Mouse (Mus musculus) stomach, postnatal 0 days (tissue): ENCODE measurements around the gene Skiv2l. TPM values are rescaled to one million over a fixed set of nuclear protein-coding genes. Genes with fewer than 3 reads are reported as not detected.
"Not testable (repeated sequence)": the region's sequence is repeated elsewhere in the genome, so short reads cannot be mapped to it uniquely, and the experiment has no call there.

Experiments
- ATAC-seq: fragments of 200-750 bp; cut with Nextera tagmentation; 2 replicates; pipeline ENCODE4 v1.8.0; 2017; ENCODE audit not compliant: low FRiP score, low TSS enrichment
- DNase-seq: peaks from one replicate; pipeline ENCODE4 v3.0.0-alpha.2; 2016; ENCODE audit warnings: low spot score
- H3K27ac ChIP-seq: fragments of 300-500 bp; sonication (generic); replicated peaks from 2 replicates; pipeline ENCODE4 v1.5.1; 2014; ENCODE audit warnings: mild to moderate bottlenecking, control low read depth
- H3K27me3 ChIP-seq: fragments of 300-500 bp; sonication (generic); 2 replicates; pipeline ENCODE4 v1.6.1; 2014; ENCODE audit warnings: low read length; ENCODE audit not compliant: control insufficient read depth, insufficient read depth
- H3K36me3 ChIP-seq: fragments of 300-500 bp; sonication (generic); 2 replicates; pipeline ENCODE4 v1.6.1; 2014; ENCODE audit warnings: low read length, mixed read lengths; ENCODE audit not compliant: control insufficient read depth, insufficient read depth
- H3K4me1 ChIP-seq: fragments of 300-500 bp; sonication (generic); replicated peaks from 2 replicates; pipeline ENCODE4 v1.6.1; 2014; ENCODE audit warnings: antibody characterized with exemption; ENCODE audit not compliant: control insufficient read depth, insufficient read depth
- H3K4me2 ChIP-seq: fragments of 300-500 bp; sonication (generic); replicated peaks from 2 replicates; pipeline ENCODE4 v1.6.1; 2014; ENCODE audit warnings: low read depth, mild to moderate bottlenecking, control low read depth, moderate library complexity
- H3K4me3 ChIP-seq: fragments of 300-500 bp; sonication (generic); 2 replicates; pipeline ENCODE4 v1.5.1; 2014; ENCODE audit warnings: low read depth, low read length, control low read depth
- H3K9ac ChIP-seq: fragments of 300-500 bp; sonication (generic); 2 replicates; pipeline ENCODE4 v1.6.1; 2014; ENCODE audit warnings: mild to moderate bottlenecking, low read length, control low read depth, mixed read lengths
- H3K9me3 ChIP-seq: fragments of 300-500 bp; sonication (generic); 2 replicates; pipeline ENCODE4 v1.6.1; 2016; ENCODE audit warnings: low read length; ENCODE audit not compliant: control insufficient read depth
- CTCF ChIP-seq: IDR thresholded peaks from 2 replicates; pipeline ENCODE4 v1.5.1; 2016; ENCODE audit warnings: antibody characterized with exemption, low read depth, mild to moderate bottlenecking, moderate library complexity
- EP300 ChIP-seq: optimal IDR thresholded peaks from 2 replicates; pipeline ENCODE3; 2016; ENCODE audit warnings: antibody characterized with exemption
- WGBS: fragments of 180-500 bp; shearing (Covaris S2); extraction: QIAGEN DNeasy Blood & Tissue Kit; methylation state at CpG from one replicate; pipeline ENCODE4 v1.1.7; 2014; 5-methylcytosine and 5-hydroxymethylcytosine counted together
- polyA plus RNA-seq: library from polyadenylated mRNA; unstranded; fragments of >200 nt; fragmentation: Nextera tagmentation; extraction: Ambion mirVana; gene quantifications from 2 replicates; pipeline ENCODE4 v1.2.1, GENCODE M21; 2015

The Skiv2l gene
- polyA plus RNA-seq, 1 experiment from 2014 or later = 22.5 TPM

DNA sequence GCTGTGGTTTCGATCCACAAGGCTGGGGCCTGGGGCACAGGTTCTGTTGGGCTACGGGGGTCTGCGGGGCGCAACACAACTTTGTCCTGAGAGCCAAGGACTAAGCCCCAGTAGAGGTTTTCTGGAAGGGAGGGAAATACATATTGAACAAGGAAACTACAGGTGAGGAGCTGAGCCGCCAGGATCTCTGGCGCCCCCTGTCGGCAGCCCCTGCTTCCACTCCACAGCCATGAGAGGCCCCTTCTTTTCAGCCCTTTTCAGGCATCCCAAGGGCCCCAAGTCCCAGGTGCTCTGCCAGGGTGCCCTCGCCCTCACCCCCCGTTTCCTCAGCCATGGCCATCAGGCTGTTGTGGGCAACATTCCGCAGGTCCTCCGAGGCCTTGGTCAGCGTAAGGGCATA, 36.3 kb downstream of the Skiv2l start:
- not testable (repeated sequence) for H3K27ac ChIP-seq, H3K4me2 ChIP-seq, H3K4me1 ChIP-seq, H3K9me3 ChIP-seq, H3K36me3 ChIP-seq, H3K4me3 ChIP-seq, H3K27me3 ChIP-seq, H3K9ac ChIP-seq, ATAC-seq
- DNase-seq = peak; percentile 29
- 54% methylated on average over 10 of the region's 12 CpGs for WGBS
- TF ChIP-seq CTCF = peak; percentile 74

DNA sequence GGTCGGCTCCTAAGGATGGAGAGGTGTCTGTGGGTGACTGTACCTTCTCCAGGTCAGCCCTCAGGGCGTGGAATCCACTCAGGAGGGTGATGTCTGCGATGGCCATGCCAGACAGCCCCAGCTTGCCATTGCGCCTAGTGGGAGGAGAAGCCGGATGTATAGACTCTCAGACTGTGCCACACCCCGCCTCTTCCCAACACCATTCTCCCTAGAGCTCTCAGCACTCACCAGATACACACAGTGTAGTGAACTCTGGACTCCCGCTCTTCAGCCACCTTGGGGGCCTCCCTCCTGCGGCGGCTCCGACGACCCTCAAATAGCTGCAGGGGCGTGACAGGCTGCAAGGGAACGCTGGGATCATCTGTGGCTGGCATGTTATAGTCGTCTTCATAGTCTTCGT, 38.7 kb downstream of the Skiv2l start:
- WGBS = 70% methylated on average over 15 of the region's 15 CpGs
- TF ChIP-seq EP300 (no peak), CTCF (no peak)
- Histone ChIP-seq H3K27me3 (no peaks in the 10 kb centered on the region), H3K9ac (no peak overlapping the region), H3K4me3 (no peak overlapping the region), H3K4me1 (no peaks in the 10 kb centered on the region), H3K27ac (no peak overlapping the region), H3K9me3 (no peaks in the 10 kb centered on the region), H3K4me2 (no peak overlapping the region), H3K36me3 (no peaks in the 10 kb centered on the region)
- no peak for ATAC-seq
- no peak for DNase-seq

DNA sequence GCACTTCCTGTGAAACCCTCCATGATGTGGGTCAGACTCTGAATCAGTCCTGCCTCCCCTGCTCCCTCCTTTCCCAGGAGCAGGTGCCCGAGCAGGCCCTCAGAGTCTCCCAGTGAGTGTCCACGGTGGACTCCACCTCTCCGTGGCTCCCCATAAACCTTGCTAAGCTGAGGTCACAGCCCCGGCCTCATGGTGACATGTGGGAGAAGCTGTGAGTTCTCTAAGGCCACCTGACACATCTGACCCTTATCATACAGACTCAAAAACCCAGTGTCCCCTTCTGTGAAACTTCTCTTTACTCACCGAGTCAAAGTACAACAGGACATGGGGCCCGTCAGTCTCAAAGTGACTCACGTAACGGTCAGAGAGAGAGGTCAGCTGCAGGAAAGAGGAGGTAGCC, 39.2 kb downstream of the Skiv2l start:
- H3K4me1 ChIP-seq, H3K4me2 ChIP-seq, H3K36me3 ChIP-seq, H3K4me3 ChIP-seq, H3K9me3 ChIP-seq, DNase-seq, H3K9ac ChIP-seq, ATAC-seq, H3K27ac ChIP-seq, H3K27me3 ChIP-seq: not testable (repeated sequence)
- WGBS = 73% methylated on average over 8 of the region's 8 CpGs

GRCm38 (mm10) chr17:34810411-34810810, 39.6 kb downstream of the Skiv2l start:
- H3K4me2 ChIP-seq, H3K36me3 ChIP-seq, H3K27ac ChIP-seq, DNase-seq, H3K4me3 ChIP-seq, H3K9ac ChIP-seq, H3K27me3 ChIP-seq, H3K4me1 ChIP-seq, H3K9me3 ChIP-seq, ATAC-seq: not testable (repeated sequence)
- WGBS = 76% methylated on average over 5 of the region's 5 CpGs

GRCm38 (mm10) chr17:34808599-34809205, 41.3 kb downstream of the Skiv2l start:
- Histone ChIP-seq H3K4me2 (no peak overlapping the region), H3K9me3 (no peaks in the 10 kb centered on the region), H3K4me3 (no peak overlapping the region), H3K27ac (no peak overlapping the region), H3K27me3 (no peaks in the 10 kb centered on the region), H3K9ac (no peak overlapping the region), H3K36me3 (no peaks in the 10 kb centered on the region), H3K4me1 (no peaks in the 10 kb centered on the region)
- 76% methylated on average over 6 of the region's 6 CpGs for WGBS
- ATAC-seq = no peak
- no peak for TF ChIP-seq CTCF
- no peak for TF ChIP-seq EP300
- DNase-seq = no peak

DNA sequence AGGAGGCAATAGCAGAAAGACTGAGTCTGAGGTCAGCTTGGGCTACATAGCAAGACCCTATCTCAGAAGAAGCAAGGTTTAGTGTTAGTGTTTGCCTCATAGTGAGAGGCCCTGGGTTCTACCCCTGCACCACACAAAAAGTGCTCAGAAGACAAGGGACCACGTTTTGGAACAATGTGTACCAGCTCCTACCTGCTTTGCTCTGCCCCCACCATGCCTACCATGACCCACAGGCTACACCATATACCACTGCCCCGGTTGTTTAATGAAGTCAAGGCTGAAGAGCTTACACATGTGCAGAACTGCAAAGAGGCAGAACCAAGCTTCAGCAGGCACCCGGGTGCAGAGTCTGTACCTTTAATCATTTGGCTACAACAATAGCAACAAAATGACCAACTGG, 42.8 kb downstream of the Skiv2l start:
- Histone ChIP-seq H3K36me3 (no peaks in the 10 kb centered on the region), H3K27ac (no peak overlapping the region), H3K4me1 (no peaks in the 10 kb centered on the region), H3K4me3 (no peak overlapping the region), H3K9ac (no peak overlapping the region), H3K4me2 (no peak overlapping the region), H3K9me3 (no peaks in the 10 kb centered on the region), H3K27me3 (no peaks in the 10 kb centered on the region)
- ATAC-seq (no peak), DNase-seq (no peak)
- WGBS = 63% methylated on average over 3 of the region's 3 CpGs
- TF ChIP-seq EP300 (no peak), CTCF (no peak)
